Mouse (Mus musculus) G1E-ER4 (cell line): ENCODE measurements around the gene Erc2. TPM values are rescaled to one million over a fixed set of nuclear protein-coding genes. Genes with fewer than 3 reads are reported as not detected.

Source experiments
- GATA1 ChIP-seq: IDR thresholded peaks from one replicate; pipeline ENCODE4 v1.8.0; 2012; ENCODE audit warnings: low read length, inconsistent platforms
- polyA plus RNA-seq: library from polyadenylated mRNA; stranded (reverse); fragments of >175 nt; gene quantifications from 2 replicates; pipeline ENCODE4 v1.2.3, GENCODE M21; 2012

Gene Erc2
- polyA plus RNA-seq, 1 experiment: not detected

- no peak for TF ChIP-seq GATA1
These were observed 381.8 kb downstream of the Erc2 start for GRCm38 (mm10) chr14:28004023-28004422.

- TF ChIP-seq GATA1: no peak
These were observed 388.5 kb downstream of the Erc2 start for GRCm38 (mm10) chr14:28010536-28011280.

GRCm38 (mm10) chr14:28023199-28023598 is 401.0 kb downstream of the Erc2 start:
- no peak for TF ChIP-seq GATA1

DNA sequence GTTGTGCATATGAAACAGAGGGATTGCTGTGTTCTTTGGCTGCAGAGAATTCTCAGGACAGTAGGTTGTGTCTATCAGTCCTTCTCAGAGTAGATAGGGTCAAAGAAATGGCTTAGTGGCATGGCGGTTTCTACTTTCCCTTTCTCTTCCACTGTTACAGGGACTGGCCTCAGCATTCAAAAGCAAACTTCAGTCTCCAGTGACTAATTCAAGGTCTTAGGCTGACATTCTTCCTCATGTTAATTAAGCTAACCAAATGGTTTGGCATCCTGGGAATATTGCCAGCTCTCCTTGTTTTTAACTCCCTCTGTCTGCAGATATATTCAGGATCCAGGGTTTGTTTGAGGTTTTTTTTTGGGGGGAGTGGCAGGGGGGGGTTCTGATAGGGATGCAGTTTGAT is 408.6 kb downstream of the Erc2 start:
- TF ChIP-seq GATA1: no peak

GRCm38 (mm10) chr14:28035013-28035412 is 412.8 kb downstream of the Erc2 start:
- no peak for TF ChIP-seq GATA1

- no peak for TF ChIP-seq GATA1
These were observed 420.9 kb downstream of the Erc2 start for GRCm38 (mm10) chr14:28043095-28043494.

GRCm38 (mm10) chr14:28051646-28052045 is 429.4 kb downstream of the Erc2 start:
- TF ChIP-seq GATA1: no peak

- TF ChIP-seq GATA1: no peak
These were observed 435.1 kb downstream of the Erc2 start for GRCm38 (mm10) chr14:28057159-28057884.

GRCm38 (mm10) chr14:28057885-28058860 is 435.9 kb downstream of the Erc2 start:
- no peak for TF ChIP-seq GATA1

DNA sequence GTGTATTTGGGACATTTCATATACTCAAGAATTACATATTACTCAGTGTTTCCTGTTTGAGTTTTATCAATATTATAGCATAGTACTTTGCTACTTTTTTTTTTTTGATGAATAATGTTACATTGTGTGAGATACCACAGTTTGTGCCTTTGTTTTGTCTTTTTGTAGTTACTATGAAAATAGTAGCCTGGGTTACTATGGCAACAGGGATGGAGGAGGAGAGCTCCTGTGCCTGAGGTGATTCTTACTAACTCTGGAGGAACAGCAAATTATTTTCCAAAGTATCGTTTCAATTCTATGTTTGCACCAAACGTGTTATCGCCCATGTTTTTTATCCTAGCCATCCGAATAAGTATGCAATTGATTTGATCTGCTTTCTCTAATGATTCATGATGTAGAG is 438.7 kb downstream of the Erc2 start:
- TF ChIP-seq GATA1: no peak

DNA sequence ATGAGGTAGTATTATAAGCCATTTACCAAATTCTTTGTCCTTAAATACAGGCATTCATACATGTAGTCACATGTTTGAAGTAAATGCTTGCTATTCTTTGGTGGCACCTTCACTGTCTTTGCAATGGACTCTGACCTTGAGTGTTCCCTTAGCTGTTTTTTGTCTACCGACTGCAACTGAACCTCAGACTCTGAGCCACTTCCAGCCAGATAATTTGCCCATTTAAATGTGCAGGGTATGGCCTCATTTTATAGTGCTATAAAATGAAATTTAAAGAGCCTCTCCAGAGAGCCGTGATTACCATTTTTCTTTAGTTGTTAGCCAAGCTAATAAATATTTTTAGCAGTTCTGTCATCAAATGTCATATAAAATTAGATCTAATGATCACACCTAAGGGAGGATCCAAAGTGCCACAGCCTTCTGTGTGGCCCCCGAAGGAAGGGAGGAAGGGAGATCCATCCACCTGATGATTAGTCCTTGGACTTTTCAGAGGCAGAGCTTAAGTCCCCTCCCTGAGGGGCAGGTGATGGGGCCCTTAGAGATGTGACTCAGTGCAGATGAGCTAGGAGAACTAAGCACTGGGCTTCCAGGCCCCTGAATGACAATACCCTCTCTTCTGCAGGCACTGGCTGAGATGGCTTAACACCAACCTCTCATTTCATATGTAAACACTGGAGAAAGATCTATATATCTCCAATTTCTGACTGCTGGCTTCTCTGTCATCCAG is 439.6 kb downstream of the Erc2 start:
- TF ChIP-seq GATA1: no peak

GRCm38 (mm10) chr14:28068021-28068420 is 445.8 kb downstream of the Erc2 start:
- TF ChIP-seq GATA1: no peak

GRCm38 (mm10) chr14:28069826-28070225 is 447.6 kb downstream of the Erc2 start:
- no peak for TF ChIP-seq GATA1

DNA sequence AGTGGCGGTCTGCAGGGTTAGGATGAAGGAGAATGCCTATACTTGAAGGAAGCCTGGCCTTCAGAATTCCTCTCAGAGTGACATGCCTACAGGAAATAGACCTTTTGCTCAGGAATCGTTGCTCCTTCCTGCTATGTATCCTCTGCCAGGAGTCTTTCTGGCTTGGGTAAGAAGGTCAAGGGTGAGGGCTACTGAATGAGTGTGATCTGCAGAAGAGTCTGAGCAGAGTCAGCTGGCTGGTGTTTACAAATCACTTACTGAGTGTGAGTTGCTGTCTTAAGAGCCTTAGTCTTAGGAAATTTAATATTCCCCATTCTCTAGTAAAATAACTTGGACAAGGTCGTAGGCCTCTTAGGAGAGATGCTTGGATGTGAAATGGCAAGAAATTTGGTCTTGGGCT is 450.3 kb downstream of the Erc2 start:
- no peak for TF ChIP-seq GATA1
